Mouse (Mus musculus): ENCODE measurements around the gene Mfsd6.

GRCm38 (mm10) chr1:52640736-52641135 is 86.5 kb downstream of the Mfsd6 start:
- no peak for TF ChIP-seq CTCF (IDR thresholded peaks at IDR 0.05; ENCODE audit: low read depth, low read length)
- TF ChIP-seq EP300 (IDR thresholded peaks at IDR 0.05; ENCODE audit: insufficient read depth, low read depth, low read length): no peak

All from ES-Bruce4 (cell line).